Mouse (Mus musculus): ENCODE data around the gene Ndufa13. TPM values are rescaled to one million over a fixed set of nuclear protein-coding genes. Genes with fewer than 3 reads are reported as not detected.

The Ndufa13 gene
- 51.7 and 65.8 TPM in 2 replicates for total RNA-seq (2023)

DNA sequence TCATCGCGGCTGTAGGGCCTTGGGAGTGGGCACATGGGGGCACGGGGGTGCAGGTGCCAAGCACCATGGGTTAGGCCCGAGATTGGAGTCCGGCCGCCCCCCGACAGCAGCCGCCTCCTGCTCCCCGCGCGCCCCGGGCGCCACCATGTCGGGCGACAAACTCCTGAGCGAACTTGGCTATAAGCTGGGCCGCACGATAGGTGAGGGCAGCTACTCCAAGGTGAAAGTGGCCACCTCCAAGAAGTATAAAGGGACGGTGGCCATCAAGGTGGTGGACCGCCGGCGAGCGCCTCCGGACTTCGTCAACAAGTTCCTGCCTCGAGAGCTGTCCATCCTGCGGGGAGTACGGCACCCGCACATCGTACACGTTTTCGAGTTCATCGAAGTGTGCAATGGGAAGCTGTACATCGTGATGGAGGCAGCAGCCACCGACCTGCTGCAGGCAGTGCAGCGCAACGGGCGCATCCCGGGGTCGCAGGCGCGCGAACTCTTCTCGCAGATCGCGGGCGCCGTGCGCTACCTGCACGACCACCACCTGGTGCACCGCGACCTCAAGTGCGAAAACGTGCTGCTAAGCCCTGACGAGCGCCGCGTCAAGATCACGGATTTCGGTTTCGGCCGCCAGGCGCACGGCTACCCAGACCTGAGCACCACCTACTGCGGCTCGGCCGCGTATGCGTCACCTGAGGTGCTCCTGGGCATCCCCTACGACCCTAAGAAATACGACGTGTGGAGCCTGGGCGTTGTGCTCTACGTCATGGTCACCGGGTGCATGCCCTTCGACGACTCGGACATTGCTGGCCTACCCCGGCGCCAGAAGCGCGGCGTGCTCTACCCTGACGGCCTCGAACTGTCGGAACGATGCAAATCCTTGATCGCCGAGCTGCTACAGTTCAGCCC lies at the start of gene Ndufa13, which contains the start of the genes Tssk6 and Yjefn3:
Gene Ndufa13 (minus strand): TSS at position 396 of the 900 bp plus-strand sequence.
Gene Tssk6 (plus strand): TSS at position 22 of the 900 bp plus-strand sequence.
Gene Yjefn3 (minus strand): TSS at position 550 of the 900 bp plus-strand sequence.

DNA sequence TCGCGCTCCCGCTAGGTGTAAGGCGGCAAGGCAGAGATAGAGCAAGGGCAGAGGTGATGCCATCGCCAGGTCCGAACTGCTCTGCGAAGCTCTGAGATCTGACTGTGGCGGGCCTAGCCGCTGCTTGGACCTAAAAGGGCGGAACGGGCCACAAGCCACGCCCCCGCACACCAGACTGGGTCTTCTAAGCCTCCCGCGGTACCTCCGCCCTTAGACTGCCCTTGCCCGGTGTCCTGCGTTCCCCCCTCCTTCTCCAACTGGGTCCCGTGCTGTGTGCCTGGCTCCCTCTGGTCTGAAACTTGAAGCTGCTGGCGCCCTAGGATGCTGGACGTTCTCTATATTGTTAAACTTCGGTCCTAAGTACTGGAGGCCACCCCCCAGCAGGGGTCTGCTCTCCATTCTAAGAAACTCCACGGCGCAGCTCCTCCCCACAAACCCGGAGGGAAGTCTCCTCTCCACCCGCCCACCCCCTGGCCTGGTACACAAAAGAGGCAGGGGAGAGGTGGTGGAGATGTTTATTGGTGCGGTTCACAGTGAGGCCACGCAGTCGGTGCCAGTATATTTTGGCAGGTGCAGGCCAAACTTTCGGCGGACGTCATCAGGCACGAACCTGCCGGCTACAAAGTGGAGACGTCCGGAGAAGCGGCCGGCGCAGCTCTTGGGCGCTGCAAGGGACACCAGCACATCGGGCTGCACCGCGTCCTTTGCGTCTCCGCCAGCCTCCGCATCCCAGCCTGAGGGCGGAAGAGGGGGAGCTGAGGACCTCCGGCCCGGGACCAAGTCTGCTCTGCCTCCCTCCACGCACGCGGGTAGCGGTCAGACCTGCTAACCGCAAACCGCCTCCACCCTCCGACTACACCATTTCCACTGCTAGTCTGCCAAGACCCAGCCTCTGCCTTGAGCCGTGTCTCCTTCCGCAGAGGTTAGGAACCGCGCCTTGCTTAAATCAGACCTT lies 14.8 kb downstream of the Ndufa13 start, which contains the start of gene Cilp2:
Gene Cilp2 (minus strand): TSS at position 399 of the 955 bp plus-strand sequence.

Other genes with a start within 250 kb of the Ndufa13 start
- not detected in 2 replicates for gene Zfp964, start 248.1 kb downstream of the Ndufa13 start, total RNA-seq (2023)
- 35.8 and 46.9 TPM in 2 replicates for gene Zfp869, start 191.8 kb downstream of the Ndufa13 start, total RNA-seq (2023)
- gene Zfp963, start 152.6 kb downstream of the Ndufa13 start, total RNA-seq (2023): 1.0 and 2.1 TPM in 2 replicates
- 0.75 and 2.0 TPM in 2 replicates for gene Gm20422, start 127.7 kb downstream of the Ndufa13 start, total RNA-seq (2023)
- 25.5 and 29.7 TPM in 2 replicates for gene Atp13a1, start 111.4 kb downstream of the Ndufa13 start, total RNA-seq (2023)
- gene Zfp866, start 111.4 kb downstream of the Ndufa13 start, total RNA-seq (2023): 16.2 and 22.4 TPM in 2 replicates
- gene Gmip, start 93.9 kb downstream of the Ndufa13 start, total RNA-seq (2023): 542 and 837 TPM in 2 replicates
- 4.9 and 7.8 TPM in 2 replicates for gene Lpar2, start 80.1 kb downstream of the Ndufa13 start, total RNA-seq (2023)
- 0.50 and 1.5 TPM in 2 replicates for gene Pbx4, start 70.1 kb downstream of the Ndufa13 start, total RNA-seq (2023)
- gene Cilp2, start 14.9 kb downstream of the Ndufa13 start, total RNA-seq (2023): not detected in 2 replicates
- 0.79 and 1.6 TPM in 2 replicates for gene Tssk6, start 374 bp downstream of the Ndufa13 start, total RNA-seq (2023)
- not detected in 2 replicates for gene Yjefn3, start 154 bp upstream of the Ndufa13 start, total RNA-seq (2023)
- gene Gatad2a, start 93.8 kb upstream of the Ndufa13 start, total RNA-seq (2023): 63.0 and 64.7 TPM in 2 replicates
- gene Mau2, start 140.2 kb upstream of the Ndufa13 start, total RNA-seq (2023): 87.4 and 122 TPM in 2 replicates
- 28.8 and 31.6 TPM in 2 replicates for gene Sugp1, start 140.3 kb upstream of the Ndufa13 start, total RNA-seq (2023)
- not detected in 2 replicates for gene Tm6sf2, start 170.4 kb upstream of the Ndufa13 start, total RNA-seq (2023)
- not detected in 2 replicates for gene Hapln4, start 180.9 kb upstream of the Ndufa13 start, total RNA-seq (2023)
- gene Ncan, start 218.3 kb upstream of the Ndufa13 start, total RNA-seq (2023): not detected in 2 replicates
- gene Nr2c2ap, start 228.8 kb upstream of the Ndufa13 start, total RNA-seq (2023): 7.5 and 11.2 TPM in 2 replicates
- 11.2 and 13.5 TPM in 2 replicates for gene Rfxank, start 236.6 kb upstream of the Ndufa13 start, total RNA-seq (2023)
- 27.0 and 35.6 TPM in 2 replicates for gene Borcs8, start 236.9 kb upstream of the Ndufa13 start, total RNA-seq (2023)
- gene Mef2b, start 237.2 kb upstream of the Ndufa13 start, total RNA-seq (2023): 0.95 and 1.1 TPM in 2 replicates